Mouse (Mus musculus) G1E (cell line): ENCODE measurements around the gene Mad1l1.

Source experiments
- CTCF ChIP-seq: IDR thresholded peaks from 2 replicates; pipeline ENCODE4 v1.5.1; 2012; ENCODE audit warnings: low read depth, low read length, inconsistent platforms, mixed read lengths
- GATA1 ChIP-seq: IDR thresholded peaks from 2 replicates; pipeline ENCODE4 v1.6.1; 2012; ENCODE audit warnings: borderline replicate concordance, low read length, inconsistent platforms, mixed read lengths
- TAL1 ChIP-seq: conservative IDR thresholded peaks from 2 replicates; pipeline ENCODE4 v1.6.1; 2012; ENCODE audit warnings: low read depth, low read length, inconsistent platforms, mixed read lengths

DNA sequence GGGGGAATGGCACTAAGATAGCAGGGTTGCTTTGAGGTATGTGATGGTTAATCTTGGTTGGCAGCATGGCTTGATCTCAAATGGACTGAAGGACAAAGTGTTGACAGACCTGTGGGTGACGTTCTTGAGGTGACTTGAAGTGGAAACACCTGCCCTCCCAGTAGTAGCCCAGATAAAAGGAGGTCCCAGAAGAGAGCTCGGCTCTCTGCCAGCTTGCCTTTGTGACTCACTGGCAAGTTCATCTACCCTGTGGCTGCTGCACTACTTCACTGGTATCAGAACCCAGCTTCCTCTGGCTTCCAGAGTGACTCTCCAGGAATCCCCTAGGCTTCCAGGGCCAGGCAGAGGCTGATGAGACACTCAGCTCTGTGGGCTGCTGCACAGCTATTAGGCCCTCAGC is 170.2 kb downstream of the Mad1l1 start:
- TF ChIP-seq CTCF (no peak), GATA1 (no peak), TAL1 (no peak)
